Mouse (Mus musculus) neural tube, embryonic 10.5 days (tissue): Measurements from ENCODE around the gene Greb1.

ENCODE experiments used
- DNase-seq: peaks from one replicate; pipeline ENCODE4 v3.0.0-alpha.2; 2017; ENCODE audit warnings: low spot score; ENCODE audit errors: extremely low spot score

Gene Greb1

GRCm38 (mm10) chr12:16635816-16636215, 164.9 kb downstream of the Greb1 start:
- no peak for DNase-seq

- peak; percentile 62 for DNase-seq
Observed at GRCm38 (mm10) chr12:16634075-16634813, 166.4 kb downstream of the Greb1 start.

GRCm38 (mm10) chr12:16633235-16633634, 167.5 kb downstream of the Greb1 start:
- no peak for DNase-seq

- DNase-seq: no peak
Observed at GRCm38 (mm10) chr12:16631423-16631822, 169.3 kb downstream of the Greb1 start.

GRCm38 (mm10) chr12:16630866-16631185, 169.9 kb downstream of the Greb1 start:
- no peak for DNase-seq

GRCm38 (mm10) chr12:16630152-16630865, 170.4 kb downstream of the Greb1 start:
- DNase-seq: no peak
